Mouse (Mus musculus): Measurements from ENCODE around the gene Chst8. TPM values are rescaled to one million over a fixed set of nuclear protein-coding genes. Genes with fewer than 3 reads are reported as not detected.

The Chst8 gene
- polyA plus RNA-seq, 1 experiment from 2014 or later, result 11.0 TPM

- Histone ChIP-seq H3K4me1 (replicated peaks) (peaks cover 37% of the 10 kb centered on the region), H3K9ac (no peak overlapping the region), H3K27ac (replicated peaks) (no peak overlapping the region), H3K27me3 (no peaks in the 10 kb centered on the region), H3K4me3 (no peak overlapping the region), H3K4me2 (no peak overlapping the region), H3K36me3 (no peaks in the 10 kb centered on the region), H3K9me3 (no peaks in the 10 kb centered on the region)
- 14% methylated on average over 5 of the region's 5 CpGs for WGBS
- ATAC-seq (ENCODE audit: low FRiP score, low read depth), result no peak
Measured at GRCm38 (mm10) chr7:34721650-34722048, 90.9 kb downstream of the Chst8 start.

GRCm38 (mm10) chr7:34720882-34721649 is 91.4 kb downstream of the Chst8 start:
- no peaks in the 10 kb centered on the region for H3K27me3 ChIP-seq
- peak; percentile 17; the same call in 1 of the 2 replicates for ATAC-seq (ENCODE audit: low FRiP score, low read depth)
- H3K9me3 ChIP-seq, result no peaks in the 10 kb centered on the region
- H3K4me1 ChIP-seq (replicated peaks), result peaks cover 37% of the 10 kb centered on the region
- no peaks in the 10 kb centered on the region for H3K36me3 ChIP-seq
- no peak overlapping the region; the same call in 1 of the 2 replicates for H3K27ac ChIP-seq (replicated peaks)
- H3K4me3 ChIP-seq, result no peak overlapping the region
- 22% methylated on average over 5 of the region's 5 CpGs for WGBS
- H3K9ac ChIP-seq, result no peak overlapping the region
- no peak overlapping the region for H3K4me2 ChIP-seq

GRCm38 (mm10) chr7:34719599-34719998 is 92.9 kb downstream of the Chst8 start:
- no peaks in the 10 kb centered on the region for H3K9me3 ChIP-seq
- 40% methylated on average over 5 of the region's 5 CpGs for WGBS
- peaks cover 45% of the 10 kb centered on the region for H3K4me1 ChIP-seq (replicated peaks)
- H3K27me3 ChIP-seq, result no peaks in the 10 kb centered on the region
- no peak for ATAC-seq (ENCODE audit: low FRiP score, low read depth)
- H3K27ac ChIP-seq (replicated peaks), result no peak overlapping the region
- no peak overlapping the region for H3K9ac ChIP-seq
- H3K36me3 ChIP-seq, result no peaks in the 10 kb centered on the region
- no peak overlapping the region for H3K4me2 ChIP-seq
- no peak overlapping the region for H3K4me3 ChIP-seq

DNA sequence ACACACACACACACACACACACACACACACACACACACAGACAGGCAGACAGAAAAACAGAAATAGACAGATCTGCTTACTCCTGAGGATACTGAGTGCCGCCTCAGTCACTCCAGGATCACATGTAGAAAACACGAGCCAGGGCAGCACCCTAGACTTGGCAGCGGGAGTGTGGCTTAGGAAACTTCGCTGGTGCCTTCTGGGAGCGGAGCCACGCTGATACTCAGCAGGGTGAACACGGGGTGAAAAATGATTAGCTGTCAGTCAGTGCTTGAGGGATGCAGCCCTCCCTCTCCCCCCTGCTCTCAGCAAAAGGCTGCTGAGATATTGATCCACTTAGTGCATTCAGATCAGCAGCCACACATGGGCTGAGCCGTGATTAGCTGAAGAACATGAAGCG is 93.9 kb downstream of the Chst8 start:
- no peak overlapping the region for H3K27ac ChIP-seq (replicated peaks)
- no peaks in the 10 kb centered on the region for H3K27me3 ChIP-seq
- no peaks in the 10 kb centered on the region for H3K9me3 ChIP-seq
- H3K4me1 ChIP-seq (replicated peaks), result peaks cover 46% of the 10 kb centered on the region
- no peak for ATAC-seq (ENCODE audit: low FRiP score, low read depth)
- 58% methylated on average over 9 of the region's 9 CpGs for WGBS
- H3K36me3 ChIP-seq, result no peaks in the 10 kb centered on the region
- no peak overlapping the region for H3K9ac ChIP-seq
- no peak overlapping the region for H3K4me2 ChIP-seq
- no peak overlapping the region for H3K4me3 ChIP-seq

GRCm38 (mm10) chr7:34717161-34717810 is 95.2 kb downstream of the Chst8 start:
- Histone ChIP-seq H3K9me3 (no peaks in the 10 kb centered on the region), H3K36me3 (no peaks in the 10 kb centered on the region), H3K4me3 (no peak overlapping the region), H3K27ac (replicated peaks) (no peak overlapping the region), H3K9ac (0 out of 2 replicates have a peak overlapping the region, but pooled peaks have one; percentile 2), H3K27me3 (no peaks in the 10 kb centered on the region), H3K4me2 (no peak overlapping the region), H3K4me1 (replicated peaks) (peaks cover 41% of the 10 kb centered on the region)
- peak; percentile 33; the same call in 1 of the 2 replicates for ATAC-seq (ENCODE audit: low FRiP score, low read depth)
- WGBS, result 9% methylated on average over 11 of the region's 11 CpGs

GRCm38 (mm10) chr7:34714848-34715460 is 97.6 kb downstream of the Chst8 start:
- Histone ChIP-seq H3K9ac (no peak overlapping the region), H3K4me3 (no peak overlapping the region), H3K27me3 (no peaks in the 10 kb centered on the region), H3K36me3 (no peaks in the 10 kb centered on the region), H3K9me3 (no peaks in the 10 kb centered on the region), H3K4me2 (no peak overlapping the region), H3K27ac (replicated peaks) (no peak overlapping the region), H3K4me1 (replicated peaks) (peaks cover 25% of the 10 kb centered on the region)
- ATAC-seq (ENCODE audit: low FRiP score, low read depth), result no peak
- 47% methylated on average over 11 of the region's 11 CpGs for WGBS

DNA sequence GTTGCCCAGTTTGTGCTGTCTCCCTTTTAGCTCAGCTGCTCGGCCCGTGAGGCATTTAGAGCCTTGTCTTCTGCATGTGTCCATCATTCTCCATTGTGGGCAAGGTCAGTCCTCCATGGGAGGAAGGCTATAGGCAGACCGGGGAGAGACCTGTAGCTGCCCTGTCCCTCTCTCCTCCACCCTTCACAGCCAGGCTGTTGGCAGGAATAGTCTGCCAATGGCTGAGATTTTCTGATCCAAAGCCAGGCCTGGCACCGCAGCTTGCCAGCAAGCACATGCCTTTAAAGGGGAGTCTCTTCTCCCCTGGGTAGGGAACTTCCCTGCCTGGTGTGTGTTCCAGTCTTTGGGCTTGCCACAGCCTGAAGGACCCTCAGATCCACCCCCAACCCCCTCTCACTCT is 103.4 kb downstream of the Chst8 start:
- H3K27ac ChIP-seq (replicated peaks), result no peak overlapping the region
- H3K9me3 ChIP-seq, result no peaks in the 10 kb centered on the region
- peaks cover 18% of the 10 kb centered on the region; the same call in 1 of the 2 replicates for H3K4me1 ChIP-seq (replicated peaks)
- no peak overlapping the region for H3K4me3 ChIP-seq
- 44% methylated on average over 4 of the region's 4 CpGs for WGBS
- ATAC-seq (ENCODE audit: low FRiP score, low read depth), result no peak
- H3K27me3 ChIP-seq, result no peaks in the 10 kb centered on the region
- no peak overlapping the region for H3K4me2 ChIP-seq
- H3K9ac ChIP-seq, result no peak overlapping the region
- H3K36me3 ChIP-seq, result no peaks in the 10 kb centered on the region

DNA sequence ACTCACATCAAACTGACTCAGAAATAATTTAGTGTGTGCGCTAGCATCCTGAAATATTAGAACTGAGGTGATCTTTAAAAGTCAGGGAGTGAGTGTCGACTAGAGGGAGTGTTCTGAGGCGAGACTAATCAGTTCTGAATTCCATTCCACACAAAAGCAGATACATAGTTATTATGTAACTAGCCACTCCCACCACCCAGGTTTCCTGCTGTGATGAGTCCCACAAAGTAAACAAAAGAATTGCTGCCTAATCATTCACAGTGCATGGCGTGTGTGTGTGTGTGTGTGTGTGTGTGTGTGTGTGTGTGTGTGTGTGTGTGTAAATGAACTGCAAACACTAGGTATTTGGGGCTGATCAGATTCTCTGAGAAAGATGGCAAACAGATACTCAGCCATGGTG is 108.1 kb downstream of the Chst8 start:
- Histone ChIP-seq H3K4me1 (replicated peaks) (peaks cover 18% of the 10 kb centered on the region; the same call in 1 of the 2 replicates), H3K9ac (no peak overlapping the region), H3K9me3 (no peaks in the 10 kb centered on the region), H3K4me2 (no peak overlapping the region), H3K27me3 (no peaks in the 10 kb centered on the region), H3K4me3 (no peak overlapping the region), H3K36me3 (no peaks in the 10 kb centered on the region), H3K27ac (replicated peaks) (no peak overlapping the region)
- no peak for ATAC-seq (ENCODE audit: low FRiP score, low read depth)
- 26% methylated on average over 4 of the region's 4 CpGs for WGBS

- 54% methylated on average over 4 of the region's 4 CpGs for WGBS
- no peak overlapping the region for H3K4me3 ChIP-seq
- no peak for ATAC-seq (ENCODE audit: low FRiP score, low read depth)
- H3K9ac ChIP-seq, result no peak overlapping the region
- no peaks in the 10 kb centered on the region for H3K27me3 ChIP-seq
- no peaks in the 10 kb centered on the region for H3K36me3 ChIP-seq
- peaks cover 14% of the 10 kb centered on the region; the same call in 1 of the 2 replicates for H3K4me1 ChIP-seq (replicated peaks)
- H3K27ac ChIP-seq (replicated peaks), result no peak overlapping the region
- H3K9me3 ChIP-seq, result no peaks in the 10 kb centered on the region
- H3K4me2 ChIP-seq, result no peak overlapping the region
Measured at GRCm38 (mm10) chr7:34703437-34703836, 109.1 kb downstream of the Chst8 start.

- H3K4me1 ChIP-seq (replicated peaks), result peaks cover 14% of the 10 kb centered on the region; the same call in 1 of the 2 replicates
- ATAC-seq (ENCODE audit: low FRiP score, low read depth), result no peak; the same call in 1 of the 2 replicates
- H3K4me3 ChIP-seq, result no peak overlapping the region
- no peak overlapping the region for H3K9ac ChIP-seq
- 19% methylated on average over 11 of the region's 11 CpGs for WGBS
- no peak overlapping the region for H3K4me2 ChIP-seq
- no peaks in the 10 kb centered on the region for H3K27me3 ChIP-seq
- no peaks in the 10 kb centered on the region for H3K9me3 ChIP-seq
- no peak overlapping the region for H3K27ac ChIP-seq (replicated peaks)
- H3K36me3 ChIP-seq, result no peaks in the 10 kb centered on the region
Measured at GRCm38 (mm10) chr7:34702718-34703351, 109.7 kb downstream of the Chst8 start.

- Histone ChIP-seq H3K9ac (no peak overlapping the region), H3K27ac (replicated peaks) (no peak overlapping the region), H3K4me3 (no peak overlapping the region), H3K27me3 (no peaks in the 10 kb centered on the region), H3K36me3 (no peaks in the 10 kb centered on the region), H3K4me2 (no peak overlapping the region), H3K9me3 (no peaks in the 10 kb centered on the region), H3K4me1 (replicated peaks) (peaks cover 8% of the 10 kb centered on the region; the same call in 1 of the 2 replicates)
- 76% methylated on average over 3 of the region's 3 CpGs for WGBS
- ATAC-seq (ENCODE audit: low FRiP score, low read depth), result no peak
Measured at GRCm38 (mm10) chr7:34699888-34700287, 112.6 kb downstream of the Chst8 start.

GRCm38 (mm10) chr7:34698221-34698620 is 114.3 kb downstream of the Chst8 start:
- ATAC-seq (ENCODE audit: low FRiP score, low read depth), result no peak
- Histone ChIP-seq H3K9me3 (no peaks in the 10 kb centered on the region), H3K4me1 (replicated peaks) (peaks cover 4% of the 10 kb centered on the region; the same call in 1 of the 2 replicates), H3K27ac (replicated peaks) (no peak overlapping the region), H3K9ac (no peak overlapping the region), H3K4me2 (no peak overlapping the region), H3K36me3 (no peaks in the 10 kb centered on the region), H3K4me3 (no peak overlapping the region), H3K27me3 (no peaks in the 10 kb centered on the region)
- 67% methylated on average over 9 of the region's 9 CpGs for WGBS

All from hindbrain, embryonic 15.5 days (tissue).